13 mouse cellular contexts compared by ENCODE assay signal in genomic region chr15:25689477-25689876, GRCm38 (mm10).
DNase-seq lines count a peak whose midpoint lies in the region; ATAC-seq and TF ChIP-seq lines count a peak whose summit lies in the region.
"Had no signal": no experiment of that assay in that cellular context is flagged by ENCODE, and none has a peak within 500 bp of the region (broad histone marks: within the 10 kb centered on the region; RNA-seq: fewer than 3 reads in every experiment).

No protein-coding gene starts in this region.

- H3K27ac ChIP-seq in neural tube, embryonic 12.5 days, result no peak overlapping the region
- H3K27ac ChIP-seq in neural tube, embryonic 15.5 days (replicated peaks), result no peak overlapping the region
- H3K27ac ChIP-seq in intestine, postnatal 0 days (ENCODE audit: low read depth, low read length), result no peak overlapping the region
- no peak overlapping the region for H3K27ac ChIP-seq in limb, embryonic 13.5 days

- H3K4me2 ChIP-seq in neural tube, embryonic 12.5 days (replicated peaks), result no peak overlapping the region
- H3K4me2 ChIP-seq in neural tube, embryonic 15.5 days, result no peak overlapping the region
- H3K4me2 ChIP-seq in intestine, postnatal 0 days (replicated peaks; ENCODE audit: low read depth), result no peak overlapping the region
- H3K4me2 ChIP-seq in limb, embryonic 13.5 days (replicated peaks), result no peak overlapping the region
- H3K4me2 ChIP-seq: embryonic facial prominence, embryonic 13.5 days had no signal

- no peaks in the 10 kb centered on the region for H3K9me3 ChIP-seq in neural tube, embryonic 12.5 days
- H3K9me3 ChIP-seq in neural tube, embryonic 15.5 days (replicated peaks), result no peaks in the 10 kb centered on the region
- H3K9me3 ChIP-seq in intestine, postnatal 0 days (ENCODE audit: control insufficient read depth), result no peaks in the 10 kb centered on the region
- no peaks in the 10 kb centered on the region for H3K9me3 ChIP-seq in limb, embryonic 13.5 days
- H3K9me3 ChIP-seq: embryonic facial prominence, embryonic 13.5 days had no signal

- TF ChIP-seq CTCF in intestine, postnatal 0 days (IDR thresholded peaks at IDR 0.05; ENCODE audit: low read depth), result no peak

- 0 out of 2 replicates have a peak, but pooled peaks have one; percentile 13 for ATAC-seq in neural tube, embryonic 12.5 days (ENCODE audit: low FRiP score, low read depth)
- ATAC-seq in neural tube, embryonic 15.5 days (ENCODE audit: low FRiP score), result no peak
- ATAC-seq in intestine, postnatal 0 days, result 0 out of 2 replicates have a peak, but pooled peaks have one; percentile 24
- ATAC-seq in limb, embryonic 13.5 days (ENCODE audit: low FRiP score, low read depth), result peak; percentile 30; the same call in 1 of the 2 replicates

- no peak overlapping the region for H3K9ac ChIP-seq in neural tube, embryonic 12.5 days
- no peak overlapping the region for H3K9ac ChIP-seq in neural tube, embryonic 15.5 days (replicated peaks)
- H3K9ac ChIP-seq in intestine, postnatal 0 days (ENCODE audit: low read depth, low read length), result no peak overlapping the region
- no peak overlapping the region for H3K9ac ChIP-seq in limb, embryonic 13.5 days
- H3K9ac ChIP-seq: embryonic facial prominence, embryonic 13.5 days had no signal

- WGBS in neural tube, embryonic 12.5 days, result 82% methylated on average over 8 of the region's 8 CpGs
- WGBS in neural tube, embryonic 15.5 days, result 82% methylated on average over 8 of the region's 8 CpGs
- WGBS in intestine, postnatal 0 days, result 68% methylated on average over 8 of the region's 8 CpGs
- WGBS in limb, embryonic 13.5 days, result 82% methylated on average over 8 of the region's 8 CpGs

- peaks cover 4% of the 10 kb centered on the region for H3K4me1 ChIP-seq in neural tube, embryonic 12.5 days
- peaks cover 4% of the 10 kb centered on the region; the same call in 1 of the 2 replicates for H3K4me1 ChIP-seq in neural tube, embryonic 15.5 days
- H3K4me1 ChIP-seq in intestine, postnatal 0 days (replicated peaks; ENCODE audit: control insufficient read depth, insufficient read depth, low read length), result no peaks in the 10 kb centered on the region
- peaks cover 35% of the 10 kb centered on the region for H3K4me1 ChIP-seq in limb, embryonic 13.5 days

- H3K36me3 ChIP-seq in neural tube, embryonic 12.5 days, result no peaks in the 10 kb centered on the region
- H3K36me3 ChIP-seq in neural tube, embryonic 15.5 days, result no peaks in the 10 kb centered on the region
- H3K36me3 ChIP-seq in intestine, postnatal 0 days (ENCODE audit: control insufficient read depth, insufficient read depth), result no peaks in the 10 kb centered on the region
- H3K36me3 ChIP-seq in limb, embryonic 13.5 days, result no peaks in the 10 kb centered on the region; the same call in 1 of the 2 replicates
- H3K36me3 ChIP-seq: embryonic facial prominence, embryonic 13.5 days had no signal

- intact Hi-C loops in heart, postnatal 25 days (cut with DNase I), result no loop called here

- no peaks in the 10 kb centered on the region for H3K27me3 ChIP-seq in neural tube, embryonic 12.5 days (replicated peaks)
- no peaks in the 10 kb centered on the region for H3K27me3 ChIP-seq in neural tube, embryonic 15.5 days (replicated peaks)
- no peaks in the 10 kb centered on the region for H3K27me3 ChIP-seq in intestine, postnatal 0 days (replicated peaks; ENCODE audit: control insufficient read depth, insufficient read depth, low read length)
- no peaks in the 10 kb centered on the region for H3K27me3 ChIP-seq in limb, embryonic 13.5 days
- H3K27me3 ChIP-seq: embryonic facial prominence, embryonic 13.5 days; Patski had no signal

- DNase-seq in spleen, postnatal 4 days (ENCODE audit: low spot score in 2 of 2), result no peak
- DNase-seq in heart, postnatal 25 days (ENCODE audit: low spot score), result no peak
- DNase-seq in lung, postnatal 4 days, result no peak
- no peak for DNase-seq in layer of hippocampus, adult 18-20 months (ENCODE audit: low spot score in 2 of 2)
- DNase-seq: adrenal gland, postnatal 36 days; cerebellum, adult 18-20 months; thymus, postnatal 36 days had no signal

- H3K4me3 ChIP-seq in neural tube, embryonic 12.5 days, result no peak overlapping the region
- no peak overlapping the region for H3K4me3 ChIP-seq in neural tube, embryonic 15.5 days (replicated peaks)
- H3K4me3 ChIP-seq in intestine, postnatal 0 days (ENCODE audit: low read depth, low read length), result no peak overlapping the region
- H3K4me3 ChIP-seq in limb, embryonic 13.5 days, result no peak overlapping the region
- H3K4me3 ChIP-seq: embryonic facial prominence, embryonic 13.5 days had no signal
